Mouse (Mus musculus) hindbrain, embryonic 16.5 days (tissue): ENCODE results near the gene Zfp94. TPM values are rescaled to one million over a fixed set of nuclear protein-coding genes. Genes with fewer than 3 reads are reported as not detected.

ENCODE experiments used
- microRNA-seq: library from miRNA; unstranded; fragments of <30 nt; microRNA quantifications from one replicate; pipeline ENCODE4, GENCODE M21; 2017
- polyA plus RNA-seq: library from polyadenylated mRNA; unstranded; fragments of >200 nt; fragmentation: Nextera tagmentation; extraction: Ambion mirVana; gene quantifications from 2 replicates; pipeline ENCODE4 v1.2.1, GENCODE M21; 2015

The Zfp94 gene
- polyA plus RNA-seq, 1 experiment from 2014 or later, result 19.2 TPM

Small RNA genes lying within 50 kb of the gene (microRNA-seq; reads per million reads assigned to microRNA genes)
- gene Gm27592, result not detected

Other genes with a start within 250 kb of the Zfp94 start
- 32.1 and 37.8 TPM in 2 replicates for gene Zfp180, start 234.7 kb downstream of the Zfp94 start, polyA plus RNA-seq
- 9.6 and 10.3 TPM in 2 replicates for gene Zfp112, start 204.4 kb downstream of the Zfp94 start, polyA plus RNA-seq
- 23.6 and 25.0 TPM in 2 replicates for gene Zfp235, start 182.5 kb downstream of the Zfp94 start, polyA plus RNA-seq
- gene Zfp114, start 141.6 kb downstream of the Zfp94 start, polyA plus RNA-seq, result 4.2 and 4.6 TPM in 2 replicates
- 4.2 and 4.5 TPM in 2 replicates for gene Zfp111, start 105.2 kb downstream of the Zfp94 start, polyA plus RNA-seq
- 4.2 and 4.9 TPM in 2 replicates for gene Zfp109, start 79.1 kb downstream of the Zfp94 start, polyA plus RNA-seq
- gene Zfp108, start 61.9 kb downstream of the Zfp94 start, polyA plus RNA-seq, result 5.7 and 6.1 TPM in 2 replicates
- gene Zfp93, start 46.2 kb downstream of the Zfp94 start, polyA plus RNA-seq, result 6.4 and 8.2 TPM in 2 replicates
- gene Zfp61, start 15.4 kb downstream of the Zfp94 start, polyA plus RNA-seq, result 41.4 and 42.1 TPM in 2 replicates
- gene Tescl, start 17.3 kb upstream of the Zfp94 start, polyA plus RNA-seq, result 0.25 and 0.44 TPM in 2 replicates
- not detected in 2 replicates for gene Lypd5, start 32.5 kb upstream of the Zfp94 start, polyA plus RNA-seq
- gene Kcnn4, start 53.6 kb upstream of the Zfp94 start, polyA plus RNA-seq, result 2.5 and 3.2 TPM in 2 replicates
- 38.2 and 38.9 TPM in 2 replicates for gene Smg9, start 83.0 kb upstream of the Zfp94 start, polyA plus RNA-seq
- not detected in 2 replicates for gene Irgc1, start 135.6 kb upstream of the Zfp94 start, polyA plus RNA-seq
- 1.8 and 2.2 TPM in 2 replicates for gene Plaur, start 145.8 kb upstream of the Zfp94 start, polyA plus RNA-seq
- 47.0 and 68.0 TPM in 2 replicates for gene Cadm4, start 165.4 kb upstream of the Zfp94 start, polyA plus RNA-seq
- 272 and 277 TPM in 2 replicates for gene Zfp428, start 190.3 kb upstream of the Zfp94 start, polyA plus RNA-seq
- 1.0 and 1.1 TPM in 2 replicates for gene AC161166.1, start 195.8 kb upstream of the Zfp94 start, polyA plus RNA-seq
- 19.2 and 24.7 TPM in 2 replicates for gene Irgq, start 214.0 kb upstream of the Zfp94 start, polyA plus RNA-seq
- gene Pinlyp, start 229.5 kb upstream of the Zfp94 start, polyA plus RNA-seq, result not detected in 2 replicates
- gene Xrcc1, start 229.6 kb upstream of the Zfp94 start, polyA plus RNA-seq, result 63.8 and 74.3 TPM in 2 replicates